8 mouse cellular contexts compared by ENCODE assay signal in genomic region chr4:141147112-141148008, GRCm38 (mm10). TPM values are rescaled to one million over a fixed set of nuclear protein-coding genes. Genes with fewer than 3 reads are reported as not detected.
DNase-seq lines count a peak whose midpoint lies in the region; ATAC-seq lines count a peak whose summit lies in the region.

Gene Fbxo42 (plus strand): TSS chr4:141147913.

- 10% methylated on average over 56 of the region's 58 CpGs for WGBS in hindbrain, embryonic 12.5 days

- peak; percentile 96 for DNase-seq in Muller cell, postnatal 12 days (ENCODE audit: inconsistent ontology term)
- peak; percentile 93 for DNase-seq in cerebellum, adult 9-11 months
- DNase-seq in frontal cortex, postnatal 10 days (ENCODE audit: low spot score in 2 of 2), result peak; percentile 84 to 94
- DNase-seq in layer of hippocampus, postnatal 14 days (ENCODE audit: low spot score in 2 of 2), result peak; percentile 95 to 96
- DNase-seq in lung, postnatal 14 days, result peak; percentile 95
- DNase-seq in retina, adult 2 months (ENCODE audit: low read depth, low spot score), result peak; percentile 91
- peak; percentile 95 to 96 for DNase-seq in thymus, postnatal 36 days

- H3K27ac ChIP-seq in hindbrain, embryonic 12.5 days, result peak within 1 kb of the TSS; percentile 87

- H3K9me3 ChIP-seq in hindbrain, embryonic 12.5 days (replicated peaks), result no peaks in the 10 kb centered on the region

- peak within 1 kb of the TSS; percentile 96 for H3K9ac ChIP-seq in hindbrain, embryonic 12.5 days

- ATAC-seq in hindbrain, embryonic 12.5 days (ENCODE audit: low FRiP score), result peak; percentile 84

- no peaks in the 10 kb centered on the region for H3K27me3 ChIP-seq in hindbrain, embryonic 12.5 days

- peak within 1 kb of the TSS; percentile 68 for H3K4me2 ChIP-seq in hindbrain, embryonic 12.5 days (replicated peaks)

- H3K4me3 ChIP-seq in hindbrain, embryonic 12.5 days, result peak within 1 kb of the TSS; percentile 96

- peaks cover 23% of the 10 kb centered on the region for H3K4me1 ChIP-seq in hindbrain, embryonic 12.5 days

- no peaks in the 10 kb centered on the region for H3K36me3 ChIP-seq in hindbrain, embryonic 12.5 days

RNA-seq across cellular contexts. Expression of gene Fbxo42, which starts in this region (rescaled TPM):
- polyA plus RNA-seq in hindbrain, embryonic 12.5 days (2016; fragmentation: Nextera tagmentation; extraction: Ambion mirVana), result 28.3 and 28.6 TPM in 2 replicates
- total RNA-seq in layer of hippocampus, postnatal 14 days (2021), result 10 to 100 TPM; 22.6 to 24.9 TPM

Comparison
In these comparisons a context has a peak if more than half of its experiments do, and no peak if none do; other contexts are left out.
1. Peak in every context shown above with its lines: DNase-seq, ATAC-seq, H3K4me3 ChIP-seq and H3K27ac ChIP-seq.